Mouse (Mus musculus) small intestine, adult 2 months (tissue): ENCODE data around the gene Mtr.

ENCODE experiments used
- CTCF ChIP-seq: fragments of 200-500 bp; IDR thresholded peaks from 2 replicates; pipeline ENCODE4 v1.5.1; 2012; ENCODE audit warnings: low read depth, mild to moderate bottlenecking, control low read depth, inconsistent platforms, low read length, moderate library complexity, mixed read lengths; ENCODE audit not compliant: insufficient replicate concordance, insufficient read length; ENCODE audit errors: extremely low read depth
- POLR2A ChIP-seq: fragments of 200-500 bp; IDR thresholded peaks from 2 replicates; pipeline ENCODE4 v1.6.1; 2012; ENCODE audit warnings: low read depth, mild to moderate bottlenecking, control low read depth, inconsistent platforms, low read length, moderate library complexity

GRCm38 (mm10) chr13:12162457-12162856 is 95.5 kb downstream of the Mtr start:
- TF ChIP-seq POLR2A: no peak
- no peak for TF ChIP-seq CTCF
